Mouse (Mus musculus): Measurements from ENCODE around the gene Srgap2.

DNA sequence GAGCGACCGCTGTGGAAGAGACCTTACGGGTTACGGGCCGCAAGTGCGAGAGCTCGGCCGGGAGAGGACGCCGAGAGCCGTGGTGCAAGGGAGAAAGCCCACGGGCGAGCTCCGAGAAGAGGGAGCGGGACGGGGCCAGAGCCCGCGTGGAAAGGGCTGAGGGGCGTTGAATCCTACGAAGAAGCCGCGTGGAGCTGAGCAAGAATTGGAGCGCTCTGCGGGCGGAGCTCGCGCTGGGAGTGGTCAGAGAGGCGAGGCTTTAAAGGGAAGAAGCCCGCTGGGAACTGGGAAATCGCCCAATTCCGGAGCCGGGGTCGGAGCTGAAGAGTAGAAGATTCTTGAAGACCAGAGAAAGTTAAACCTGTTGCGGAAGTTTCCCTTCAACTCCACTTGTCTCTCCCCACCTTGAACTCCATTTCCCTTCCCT, 942 bp upstream of the Srgap2 start:
- TF ChIP-seq CTCF (IDR thresholded peaks at IDR 0.05; ENCODE audit: low read depth) (no peak), EP300 (IDR thresholded peaks at IDR 0.05; ENCODE audit: low read depth) (no peak)

Measured in liver, postnatal 0 days (tissue).